Mouse (Mus musculus): ENCODE measurements around the gene Ptprn2.

The Ptprn2 gene

GRCm38 (mm10) chr12:117174189-117174588 lies 688.7 kb downstream of the Ptprn2 start:
- DNase-seq: no peak

GRCm38 (mm10) chr12:117175072-117175681 lies 689.7 kb downstream of the Ptprn2 start:
- peak; percentile 56 for DNase-seq

GRCm38 (mm10) chr12:117176259-117176823 lies 690.8 kb downstream of the Ptprn2 start:
- DNase-seq: no peak

- no peak for DNase-seq
Measured at GRCm38 (mm10) chr12:117187167-117187566, 701.6 kb downstream of the Ptprn2 start.

- DNase-seq: peak; percentile 46
Measured at GRCm38 (mm10) chr12:117192001-117192400, 706.5 kb downstream of the Ptprn2 start.

GRCm38 (mm10) chr12:117196721-117197425 lies 711.4 kb downstream of the Ptprn2 start:
- DNase-seq: peak; percentile 68

- DNase-seq: no peak
Measured at GRCm38 (mm10) chr12:117198093-117198492, 712.6 kb downstream of the Ptprn2 start.

- DNase-seq: peak; percentile 68
Measured at GRCm38 (mm10) chr12:117200117-117200516, 714.6 kb downstream of the Ptprn2 start.

- no peak for DNase-seq
Measured at GRCm38 (mm10) chr12:117200590-117200989, 715.1 kb downstream of the Ptprn2 start.

GRCm38 (mm10) chr12:117203506-117203905 lies 718.0 kb downstream of the Ptprn2 start:
- DNase-seq: no peak

- DNase-seq: no peak
Measured at GRCm38 (mm10) chr12:117204905-117205304, 719.4 kb downstream of the Ptprn2 start.

- no peak for DNase-seq
Measured at GRCm38 (mm10) chr12:117207421-117208120, 722.1 kb downstream of the Ptprn2 start.

- no peak for DNase-seq
Measured at GRCm38 (mm10) chr12:117210467-117210866, 724.9 kb downstream of the Ptprn2 start.

GRCm38 (mm10) chr12:117213531-117213930 lies 728.0 kb downstream of the Ptprn2 start:
- DNase-seq: no peak

- DNase-seq: peak; percentile 72
Measured at GRCm38 (mm10) chr12:117214272-117214671, 728.8 kb downstream of the Ptprn2 start.

- DNase-seq: no peak
Measured at GRCm38 (mm10) chr12:117214919-117215318, 729.4 kb downstream of the Ptprn2 start.

GRCm38 (mm10) chr12:117221909-117222308 lies 736.4 kb downstream of the Ptprn2 start:
- DNase-seq: no peak

- DNase-seq: no peak
Measured at GRCm38 (mm10) chr12:117224036-117224435, 738.5 kb downstream of the Ptprn2 start.

GRCm38 (mm10) chr12:117227236-117227635 lies 741.7 kb downstream of the Ptprn2 start:
- no peak for DNase-seq

- DNase-seq: no peak
Measured at GRCm38 (mm10) chr12:117229442-117229841, 743.9 kb downstream of the Ptprn2 start.

GRCm38 (mm10) chr12:117230282-117230681 lies 744.8 kb downstream of the Ptprn2 start:
- DNase-seq: no peak

- DNase-seq: no peak
Measured at GRCm38 (mm10) chr12:117231850-117232249, 746.3 kb downstream of the Ptprn2 start.

- no peak for DNase-seq
Measured at GRCm38 (mm10) chr12:117235114-117235513, 749.6 kb downstream of the Ptprn2 start.

Measured in right cerebral cortex, postnatal 25 days (tissue).